Mouse (Mus musculus) ES-E14 (cell line): ENCODE results near the gene Adh1.

ENCODE experiments used
- CHD2 ChIP-seq: IDR thresholded peaks from 2 replicates; pipeline ENCODE4 v1.6.1; 2014; ENCODE audit warnings: mild to moderate bottlenecking, low read depth, low read length, inconsistent platforms
- MAFK ChIP-seq: IDR thresholded peaks from 2 replicates; pipeline ENCODE4 v1.6.1; 2014; ENCODE audit warnings: mild to moderate bottlenecking, low read depth, low read length, inconsistent platforms; ENCODE audit not compliant: insufficient read depth
- ZNF384 ChIP-seq: IDR thresholded peaks from 2 replicates; pipeline ENCODE4 v1.6.1; 2012; ENCODE audit warnings: low read depth, low read length, inconsistent platforms

GRCm38 (mm10) chr3:138300130-138300529, 39.3 kb downstream of the Adh1 start:
- TF ChIP-seq CHD2 (no peak), MAFK (no peak), ZNF384 (no peak)
